Mouse (Mus musculus) thymus, adult 2 months (tissue): ENCODE results near the gene Ube2s.

Experiments used
- CTCF ChIP-seq: fragments of 200-500 bp; IDR thresholded peaks from 2 replicates; pipeline ENCODE4 v1.5.1; 2012; ENCODE audit warnings: mild to moderate bottlenecking, control low read depth, low read length, moderate library complexity, borderline replicate concordance; ENCODE audit not compliant: control insufficient read depth, poor library complexity, insufficient read depth; ENCODE audit errors: extremely low read depth
- POLR2A ChIP-seq: fragments of 200-500 bp; IDR thresholded peaks from 2 replicates; pipeline ENCODE4 v1.6.1; 2012; ENCODE audit warnings: mild to moderate bottlenecking, low read length, control low read depth, moderate library complexity; ENCODE audit not compliant: control insufficient read depth, poor library complexity, insufficient read depth; ENCODE audit errors: extremely low read depth

- TF ChIP-seq POLR2A (no peak), CTCF (no peak)
Observed at GRCm38 (mm10) chr7:4795767-4796433, 16.5 kb downstream of the Ube2s start.
